Mouse (Mus musculus): ENCODE measurements around the gene Dctn1. TPM values are rescaled to one million over a fixed set of nuclear protein-coding genes. Genes with fewer than 3 reads are reported as not detected.

The Dctn1 gene
- total RNA-seq, 2 experiments from 2014 or later: 400 to 422 TPM

DNA sequence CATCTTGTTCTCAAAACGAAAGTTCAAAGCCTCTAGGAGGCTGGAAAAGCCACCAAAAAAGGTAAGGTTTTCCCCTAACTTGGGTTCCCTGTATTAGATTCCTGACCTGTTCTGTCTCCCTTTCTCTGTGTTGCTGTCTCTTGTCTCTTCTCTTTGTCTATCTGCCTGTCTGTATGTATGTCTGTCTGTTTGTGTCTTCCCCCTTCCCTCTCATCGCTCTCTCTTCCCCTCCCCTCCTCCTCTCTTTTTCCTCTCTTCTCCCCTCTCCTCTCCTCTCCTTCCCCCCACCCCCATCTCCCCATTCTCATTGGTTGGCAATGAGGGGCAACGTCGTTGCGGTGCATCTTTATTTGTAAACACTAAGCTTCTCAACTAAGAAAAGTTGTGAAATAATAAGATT is 40.4 kb upstream of the Dctn1 start, which contains the start of gene Ino80b:
Gene Ino80b (minus strand): TSS at position 101 of the 400 bp plus-strand sequence.
- no peak for TF ChIP-seq CTCF (conservative IDR thresholded peaks at IDR 0.05)
- H3K27ac ChIP-seq: peak within 1 kb of the TSS; percentile 84
- no peak for DNase-seq (ENCODE audit: low spot score in 2 of 2)
- H3K4me3 ChIP-seq: peak within 1 kb of the TSS; percentile 96

GRCm38 (mm10) chr6:83127419-83127818 is 38.3 kb upstream of the Dctn1 start:
- peak; percentile 63 for TF ChIP-seq CTCF (conservative IDR thresholded peaks at IDR 0.05)
- no peak overlapping the region for H3K27ac ChIP-seq
- no peak overlapping the region for H3K4me3 ChIP-seq
- no peak for DNase-seq (ENCODE audit: low spot score in 2 of 2)

- Histone ChIP-seq H3K4me3 (no peak overlapping the region), H3K27ac (no peak overlapping the region)
- no peak for TF ChIP-seq CTCF (conservative IDR thresholded peaks at IDR 0.05)
- no peak for DNase-seq (ENCODE audit: low spot score in 2 of 2)
These were observed 34.2 kb upstream of the Dctn1 start for GRCm38 (mm10) chr6:83131469-83132034.

DNA sequence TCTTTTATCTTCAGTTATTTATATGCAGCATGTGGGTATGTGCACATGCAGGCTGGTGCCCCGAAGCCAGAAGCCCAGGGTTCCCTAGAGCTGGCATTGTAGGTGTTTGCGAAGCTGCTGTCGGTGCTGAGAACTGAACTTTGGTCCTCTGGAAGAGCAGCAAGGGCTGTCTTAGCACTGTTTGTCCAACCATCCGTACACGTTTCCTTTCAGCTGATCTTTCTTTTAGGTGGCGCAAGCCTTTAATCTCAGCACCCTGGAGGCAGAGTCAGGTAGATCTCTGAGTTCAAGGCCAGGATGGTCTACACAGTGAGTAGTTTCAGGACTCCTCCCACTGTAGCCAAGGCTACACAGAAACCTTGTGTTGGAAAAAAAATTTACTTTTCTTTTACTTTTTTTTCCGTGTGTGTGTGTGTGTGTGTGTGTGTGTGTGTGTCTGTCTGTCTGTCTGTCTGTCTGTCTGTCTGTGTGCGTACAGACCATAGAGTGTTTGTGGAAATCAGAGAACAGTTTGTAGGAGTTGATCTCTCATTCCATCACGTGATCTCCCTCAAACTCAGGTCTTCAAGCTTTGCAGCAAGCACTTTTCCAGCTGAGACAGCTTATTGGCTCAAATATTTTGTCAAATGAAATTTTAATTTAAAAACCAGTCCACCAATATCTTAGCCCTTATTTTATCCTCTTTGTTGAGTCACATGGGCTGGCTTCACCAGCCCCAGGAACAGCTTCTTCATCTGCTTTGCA is 33.4 kb upstream of the Dctn1 start:
- H3K4me3 ChIP-seq: no peak overlapping the region
- TF ChIP-seq CTCF (conservative IDR thresholded peaks at IDR 0.05): no peak
- no peak for DNase-seq (ENCODE audit: low spot score in 2 of 2)
- no peak overlapping the region for H3K27ac ChIP-seq

GRCm38 (mm10) chr6:83134226-83134625 is 31.5 kb upstream of the Dctn1 start:
- no peak for DNase-seq (ENCODE audit: low spot score in 2 of 2)
- no peak overlapping the region for H3K4me3 ChIP-seq
- no peak for TF ChIP-seq CTCF (conservative IDR thresholded peaks at IDR 0.05)
- no peak overlapping the region for H3K27ac ChIP-seq

DNA sequence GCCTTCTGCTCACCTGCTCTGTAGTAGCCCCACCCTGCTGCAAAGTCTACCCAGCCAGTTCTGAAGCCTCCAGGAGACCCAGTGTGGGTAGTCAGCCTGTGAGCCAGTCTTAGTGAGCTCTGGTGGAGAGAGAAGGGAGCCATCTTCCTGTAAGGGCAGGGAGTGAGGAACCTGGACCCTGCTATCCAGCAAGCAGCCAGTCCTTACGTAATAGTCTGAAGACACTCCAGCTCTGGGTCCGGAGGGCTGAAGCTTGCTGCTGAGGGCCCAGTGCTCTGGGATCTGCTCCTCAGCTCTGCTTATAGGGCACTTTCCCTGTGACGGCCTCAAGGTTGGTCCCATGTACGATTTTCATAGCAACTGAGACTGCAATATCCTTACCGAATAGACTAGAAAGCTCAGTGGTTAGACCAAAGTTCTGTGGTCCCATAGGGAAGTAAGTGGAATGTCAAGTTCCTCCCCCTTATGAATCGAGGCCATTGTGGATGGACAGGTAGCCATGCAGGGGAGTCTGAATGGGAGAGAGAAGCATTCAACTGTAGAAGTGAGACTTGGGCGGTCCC is 30.7 kb upstream of the Dctn1 start, which contains the start of gene Rtkn:
Gene Rtkn (plus strand): TSS at position 513 of the 563 bp plus-strand sequence.
- Histone ChIP-seq H3K4me3 (peak within 1 kb of the TSS; percentile 41), H3K27ac (peak within 1 kb of the TSS; percentile 73; the same call in 1 of the 2 replicates)
- no peak for DNase-seq (ENCODE audit: low spot score in 2 of 2)
- TF ChIP-seq CTCF (conservative IDR thresholded peaks at IDR 0.05): no peak

DNA sequence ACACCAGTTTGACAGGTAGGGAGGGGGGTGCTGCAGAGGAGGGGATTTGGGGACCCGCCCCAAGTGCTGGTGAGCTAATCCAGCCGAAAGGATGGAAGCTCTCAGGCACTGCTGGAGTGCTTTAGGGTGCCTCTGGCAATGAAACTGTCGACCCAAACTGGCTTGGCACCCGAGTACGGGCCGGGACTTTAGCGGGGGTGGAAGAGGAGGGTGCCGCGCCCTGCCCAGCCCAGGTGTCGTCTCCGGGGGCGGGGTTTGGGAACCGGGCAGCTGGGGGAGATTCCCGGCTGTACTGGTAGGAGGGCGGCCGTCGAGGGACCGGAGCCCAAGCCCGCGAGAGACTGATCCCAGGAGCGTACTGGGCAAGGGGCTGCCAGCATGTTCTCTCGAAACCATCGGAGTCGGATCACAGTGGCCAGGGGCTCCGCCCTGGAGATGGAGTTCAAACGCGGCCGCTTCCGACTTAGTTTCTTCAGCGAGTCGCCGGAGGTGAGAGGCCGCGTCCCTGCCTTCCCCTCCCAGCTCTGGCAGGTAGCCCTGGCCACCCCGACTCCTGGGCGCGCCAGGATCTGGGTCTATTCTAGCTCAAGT is 30.1 kb upstream of the Dctn1 start:
- Histone ChIP-seq H3K4me3 (peak overlapping the region; percentile 41), H3K27ac (peak overlapping the region; percentile 73; the same call in 1 of the 2 replicates)
- DNase-seq (ENCODE audit: low spot score in 2 of 2): no peak
- TF ChIP-seq CTCF (conservative IDR thresholded peaks at IDR 0.05): no peak

DNA sequence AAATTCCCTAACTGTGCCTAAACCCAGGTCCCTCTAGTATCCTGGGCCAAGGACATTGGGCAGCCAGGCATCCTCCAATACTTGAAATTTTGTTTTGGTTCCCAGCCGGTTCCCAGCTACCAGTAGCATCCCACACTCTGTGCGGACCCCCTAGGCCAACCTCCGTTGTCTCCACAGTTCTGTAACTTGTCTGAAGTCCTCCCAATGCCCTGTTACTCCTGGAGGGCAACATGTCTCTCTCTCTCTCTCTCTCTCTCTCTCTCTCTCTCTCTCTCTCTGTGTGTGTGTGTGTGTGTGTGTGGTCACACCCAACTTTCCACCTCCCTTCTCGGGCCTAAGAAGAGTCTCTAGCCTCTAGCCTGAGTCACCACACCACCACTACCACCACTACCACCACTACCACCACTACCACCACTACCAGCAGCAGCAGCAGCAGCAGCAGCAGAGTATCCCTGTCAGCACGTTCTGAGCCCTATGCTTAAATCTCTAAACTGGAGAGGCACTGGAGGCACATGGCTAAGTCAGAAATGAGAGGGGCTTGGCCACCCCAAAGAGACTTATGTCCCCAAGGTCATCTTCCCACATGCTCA is 29.3 kb upstream of the Dctn1 start:
- DNase-seq (ENCODE audit: low spot score in 2 of 2): no peak
- peak overlapping the region; percentile 52 for H3K4me3 ChIP-seq
- peak overlapping the region; percentile 93 for H3K27ac ChIP-seq
- TF ChIP-seq CTCF (conservative IDR thresholded peaks at IDR 0.05): no peak

DNA sequence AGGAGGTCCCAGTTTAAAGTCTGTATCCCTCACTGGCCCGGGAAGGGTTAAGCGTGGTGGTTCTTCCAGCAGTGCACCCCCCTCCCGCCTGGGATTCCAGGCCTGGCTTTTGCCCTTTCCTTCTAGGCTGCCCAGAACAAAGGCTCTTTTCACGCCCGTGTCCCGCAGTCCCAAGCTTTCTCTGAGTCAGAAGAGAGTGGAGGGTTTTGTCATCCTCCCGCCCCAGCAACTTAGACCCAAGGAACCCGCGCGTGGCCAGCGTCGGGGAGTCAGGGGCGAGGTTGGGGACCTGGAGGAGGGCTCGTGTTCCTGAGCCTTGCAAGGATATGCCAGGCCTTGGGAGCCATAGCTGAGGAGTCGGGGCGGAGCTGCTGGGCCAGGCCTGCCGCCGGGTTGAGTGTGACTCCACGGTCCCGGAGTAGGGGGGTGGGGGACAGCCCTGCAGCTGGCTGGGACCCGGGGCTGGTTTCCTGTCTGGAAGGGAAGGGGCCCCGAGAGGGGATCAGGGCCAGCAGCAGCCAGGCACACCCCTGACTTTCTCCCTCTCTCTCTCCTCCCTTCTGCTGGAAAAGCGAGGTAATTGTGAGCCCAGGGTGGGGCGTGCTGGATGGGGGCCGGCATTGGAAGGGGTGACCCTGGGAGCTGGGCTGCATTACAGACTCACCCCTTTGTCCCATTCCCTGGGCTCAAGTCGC is 28.7 kb upstream of the Dctn1 start:
- H3K27ac ChIP-seq: peak overlapping the region; percentile 93
- no peak for TF ChIP-seq CTCF (conservative IDR thresholded peaks at IDR 0.05)
- H3K4me3 ChIP-seq: peak overlapping the region; percentile 52
- DNase-seq (ENCODE audit: low spot score in 2 of 2): no peak

DNA sequence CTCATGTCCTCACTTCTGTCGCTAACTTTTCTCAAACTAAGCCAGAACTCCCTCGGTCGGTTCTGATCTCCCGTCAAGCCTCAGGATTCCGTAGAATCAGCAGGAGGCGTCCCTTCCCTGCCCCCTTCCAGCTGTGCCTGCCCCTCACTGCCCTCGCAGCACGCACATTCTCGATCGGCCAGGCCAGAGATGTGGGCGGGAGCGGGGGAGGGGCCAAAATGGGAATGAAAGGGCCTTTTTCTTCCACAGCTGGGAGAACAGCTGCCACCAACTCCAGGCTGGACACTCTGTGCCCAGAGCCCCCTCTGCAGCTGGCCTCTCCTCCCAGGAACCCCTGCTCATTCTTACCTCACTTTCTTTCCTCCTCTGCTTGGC is 28.2 kb upstream of the Dctn1 start:
- H3K27ac ChIP-seq: peak overlapping the region; percentile 93
- H3K4me3 ChIP-seq: peak overlapping the region; percentile 52
- DNase-seq (ENCODE audit: low spot score in 2 of 2): peak; percentile 66 to 73

GRCm38 (mm10) chr6:83138056-83138455 is 27.7 kb upstream of the Dctn1 start:
- peak overlapping the region; percentile 93 for H3K27ac ChIP-seq
- H3K4me3 ChIP-seq: peak overlapping the region; percentile 52
- TF ChIP-seq CTCF (conservative IDR thresholded peaks at IDR 0.05): no peak
- DNase-seq (ENCODE audit: low spot score in 2 of 2): no peak

More for the DNA sequence above, 28.2 kb upstream of the Dctn1 start:
- no peak for TF ChIP-seq CTCF (conservative IDR thresholded peaks at IDR 0.05)

DNA sequence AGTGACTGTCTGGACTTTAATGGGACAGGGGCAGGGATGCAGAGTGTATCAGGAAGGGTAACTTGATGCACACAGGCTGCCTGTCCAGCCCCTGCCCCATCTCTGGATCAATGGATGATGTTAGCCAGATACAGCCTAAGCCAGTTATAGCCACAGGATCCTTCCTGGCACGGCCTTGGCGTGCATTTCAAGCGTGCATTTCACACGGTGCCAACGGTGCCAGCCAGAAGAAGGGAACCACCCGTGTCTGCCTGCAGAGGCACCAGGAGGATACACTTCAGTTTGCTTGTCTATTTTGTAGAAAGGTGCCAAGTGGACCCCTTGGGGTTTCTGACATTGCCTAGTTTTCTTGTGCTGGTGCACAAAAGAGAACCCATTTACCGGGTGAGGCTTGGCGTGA is 25.7 kb upstream of the Dctn1 start:
- TF ChIP-seq CTCF (conservative IDR thresholded peaks at IDR 0.05): no peak
- H3K4me3 ChIP-seq: no peak overlapping the region
- DNase-seq (ENCODE audit: low spot score in 2 of 2): no peak
- H3K27ac ChIP-seq: no peak overlapping the region; the same call in 1 of the 2 replicates

All from layer of hippocampus, adult 2 months (tissue).